8 mouse cellular contexts compared by ENCODE assay signal in the genomic region with DNA sequence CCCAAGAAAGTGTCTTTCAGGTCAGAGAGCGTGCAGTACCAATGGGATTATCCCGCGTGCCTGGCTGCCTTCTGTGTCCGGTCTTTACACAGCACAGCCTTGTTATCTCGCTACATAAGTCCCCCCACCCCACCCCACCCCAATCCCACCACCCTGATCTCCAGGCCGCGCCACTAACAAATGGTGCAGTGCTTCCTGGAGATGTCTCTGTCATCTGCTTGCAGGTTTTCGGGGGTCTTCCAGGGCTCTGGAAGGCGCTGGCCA. TPM values are rescaled to one million over a fixed set of nuclear protein-coding genes. Genes with fewer than 3 reads are reported as not detected.
DNase-seq lines count a peak whose midpoint lies in the region; ATAC-seq and TF ChIP-seq lines count a peak whose summit lies in the region.

A gene (minus strand): TSS at position 43 of the 264 bp plus-strand sequence.

- H3K4me2 ChIP-seq in heart, embryonic 13.5 days, result peak within 1 kb of the TSS; percentile 99
- peak within 1 kb of the TSS; percentile 95 for H3K4me2 ChIP-seq in myocyte (ENCODE audit: low read depth)

- peak within 1 kb of the TSS; percentile 81 for H3K27ac ChIP-seq in liver, adult 2 months (replicated peaks; ENCODE audit: insufficient read depth, low read depth, low read length)
- H3K27ac ChIP-seq in embryonic facial prominence, embryonic 10.5 days (replicated peaks), result peak within 1 kb of the TSS; percentile 86
- H3K27ac ChIP-seq in heart, embryonic 13.5 days (replicated peaks), result peak within 1 kb of the TSS; percentile 76

- H3K4me3 ChIP-seq in liver, adult 2 months (ENCODE audit: insufficient read depth, low read depth, low read length), result peak within 1 kb of the TSS; percentile 82
- H3K4me3 ChIP-seq in embryonic facial prominence, embryonic 10.5 days, result peak within 1 kb of the TSS; percentile 76
- H3K4me3 ChIP-seq in heart, embryonic 13.5 days, result peak within 1 kb of the TSS; percentile 72
- H3K4me3 ChIP-seq in myocyte, result peak within 1 kb of the TSS; percentile 97

- TF ChIP-seq POLR2A in liver, adult 2 months (IDR thresholded peaks at IDR 0.05; ENCODE audit: extremely low read depth, insufficient read depth, low read length), result no peak
- no peak for TF ChIP-seq POLR2A in myocyte (IDR thresholded peaks at IDR 0.05; ENCODE audit: insufficient read length, low read depth)

- 0% methylated on average over 9 of the region's 9 CpGs for WGBS in liver, adult 2 months
- under 1% methylated on average over 9 of the region's 9 CpGs for WGBS in embryonic facial prominence, embryonic 10.5 days
- 0% methylated on average over 9 of the region's 9 CpGs for WGBS in heart, embryonic 13.5 days

- no peak for ATAC-seq in heart, embryonic 13.5 days (ENCODE audit: extremely low read depth, insufficient number of reproducible peaks, low FRiP score, low TSS enrichment)

- H3K4me1 ChIP-seq in liver, adult 2 months (ENCODE audit: control insufficient read depth, insufficient read depth, low read length), result peaks cover 7% of the 10 kb centered on the region
- H3K4me1 ChIP-seq in embryonic facial prominence, embryonic 10.5 days, result peaks cover 29% of the 10 kb centered on the region
- peaks cover 16% of the 10 kb centered on the region for H3K4me1 ChIP-seq in heart, embryonic 13.5 days

- H3K27me3 ChIP-seq in liver, adult 2 months (ENCODE audit: control insufficient read depth, insufficient read depth, low read length), result no peaks in the 10 kb centered on the region
- peaks cover 39% of the 10 kb centered on the region for H3K27me3 ChIP-seq in embryonic facial prominence, embryonic 10.5 days (replicated peaks; ENCODE audit: low read depth, poor library complexity, severe bottlenecking)
- peaks cover 27% of the 10 kb centered on the region for H3K27me3 ChIP-seq in heart, embryonic 13.5 days (replicated peaks)
- no peaks in the 10 kb centered on the region for H3K27me3 ChIP-seq in myocyte (ENCODE audit: control insufficient read depth, insufficient read depth, insufficient read length)

- no peaks in the 10 kb centered on the region for H3K9me3 ChIP-seq in embryonic facial prominence, embryonic 10.5 days
- no peaks in the 10 kb centered on the region for H3K9me3 ChIP-seq in heart, embryonic 13.5 days

- no peak for DNase-seq in liver, adult 2 months (ENCODE audit: extremely low read depth, low read depth, low spot score)
- no peak for DNase-seq in liver
- DNase-seq in embryonic facial prominence, embryonic 10.5 days (ENCODE audit: low spot score), result no peak
- no peak for DNase-seq in left cerebral cortex, postnatal 14 days (ENCODE audit: low spot score in 2 of 2)
- no peak for DNase-seq in thymus, postnatal 36 days
- DNase-seq in ovary, postnatal 10 days (ENCODE audit: low spot score), result no peak

- H3K79me2 ChIP-seq in liver, adult 2 months (ENCODE audit: control insufficient read depth, insufficient read depth, low read length), result no peaks in the 10 kb centered on the region; the same call in 1 of the 2 replicates
- peaks cover 15% of the 10 kb centered on the region for H3K79me2 ChIP-seq in myocyte (ENCODE audit: control insufficient read depth, insufficient read depth)

- no peak for TF ChIP-seq CTCF in liver, adult 2 months (IDR thresholded peaks at IDR 0.05; ENCODE audit: low read depth, low read length)

- H3K9ac ChIP-seq in liver, adult 2 months (ENCODE audit: low read depth, low read length), result peak within 1 kb of the TSS; percentile 86
- H3K9ac ChIP-seq in heart, embryonic 13.5 days, result peak within 1 kb of the TSS; percentile 85

- peak within 1 kb of the TSS; percentile 41 for H3ac ChIP-seq in myocyte (ENCODE audit: control insufficient read depth, insufficient read length)

- H3K36me3 ChIP-seq in liver, adult 2 months (ENCODE audit: control insufficient read depth, insufficient read depth, low read length), result peaks cover 8% of the 10 kb centered on the region; the same call in 1 of the 2 replicates
- peaks cover 32% of the 10 kb centered on the region for H3K36me3 ChIP-seq in embryonic facial prominence, embryonic 10.5 days (replicated peaks)
- peaks cover 33% of the 10 kb centered on the region for H3K36me3 ChIP-seq in heart, embryonic 13.5 days
- no peaks in the 10 kb centered on the region for H3K36me3 ChIP-seq in myocyte (ENCODE audit: control insufficient read depth, insufficient read depth)

- intact Hi-C loops in left cerebral cortex, postnatal 14 days (cut with DNase I), result no loop called here

TF ChIP-seq in myocyte, 11 proteins besides CTCF, POLR2A, EP300 and RAD21:
- TF ChIP-seq POLR2AphosphoS2 (IDR thresholded peaks at IDR 0.05; ENCODE audit: insufficient read length, low read depth) (no peak), CEBPB (IDR thresholded peaks at IDR 0.05; ENCODE audit: insufficient read depth, poor library complexity, severe bottlenecking) (no peak), SRF (IDR thresholded peaks at IDR 0.05; ENCODE audit: control insufficient read depth, insufficient read length, low read depth) (no peak), REST (IDR thresholded peaks at IDR 0.05; ENCODE audit: insufficient read depth, insufficient read length) (no peak), E2F4 (IDR thresholded peaks at IDR 0.05; ENCODE audit: insufficient read depth) (no peak), MAX (IDR thresholded peaks at IDR 0.05; ENCODE audit: low read depth) (no peak), TCF3 (IDR thresholded peaks at IDR 0.05; ENCODE audit: insufficient read length, low read depth) (no peak), USF1 (IDR thresholded peaks at IDR 0.05; ENCODE audit: low read depth) (no peak)

RNA-seq across cellular contexts. Expression of the gene that starts here (rescaled TPM):
- 30.6 and 37.5 TPM in 2 replicates for total RNA-seq in liver, adult 2 months (2014; rRNA removed)
- 97.6 and 101 TPM in 2 replicates for polyA plus RNA-seq in liver, adult 2 months (2012; rRNA removed)
- polyA plus RNA-seq in embryonic facial prominence, embryonic 10.5 days (2016; fragmentation: Nextera tagmentation; extraction: Ambion mirVana), result 378 and 379 TPM in 2 replicates
- 308 and 313 TPM in 2 replicates for polyA plus RNA-seq in heart, embryonic 13.5 days (2015; fragmentation: Nextera tagmentation; extraction: Ambion mirVana)
- 100 to 1,000 TPM; 218 to 227 TPM for total RNA-seq in left cerebral cortex, postnatal 14 days (2021)
- polyA plus RNA-seq in myocyte (2012; fragmentation: generic; extraction: Trizol), result 232 TPM
